Mouse (Mus musculus): ENCODE measurements around the gene Mtus2.

Mtus2 gene

DNA sequence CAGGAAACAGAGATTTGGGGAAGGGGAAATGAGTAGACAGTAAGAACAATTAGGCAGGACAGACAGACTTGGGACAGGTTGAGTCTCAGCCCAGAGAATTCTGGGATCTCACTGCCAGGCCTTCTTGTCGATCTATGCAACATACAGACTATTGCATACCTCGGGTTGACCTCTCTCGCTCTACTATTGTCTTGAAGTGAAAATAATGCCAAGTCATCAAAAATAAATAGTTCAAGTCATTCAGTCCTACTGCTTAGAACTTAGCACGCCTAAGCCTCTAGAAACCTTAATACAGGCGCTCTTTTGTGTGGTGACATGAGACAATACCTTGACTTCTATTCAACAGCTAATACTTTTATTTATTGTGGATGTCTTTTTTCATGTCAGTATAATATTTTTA lies 265.8 kb downstream of the Mtus2 start:
- no peak for DNase-seq

DNA sequence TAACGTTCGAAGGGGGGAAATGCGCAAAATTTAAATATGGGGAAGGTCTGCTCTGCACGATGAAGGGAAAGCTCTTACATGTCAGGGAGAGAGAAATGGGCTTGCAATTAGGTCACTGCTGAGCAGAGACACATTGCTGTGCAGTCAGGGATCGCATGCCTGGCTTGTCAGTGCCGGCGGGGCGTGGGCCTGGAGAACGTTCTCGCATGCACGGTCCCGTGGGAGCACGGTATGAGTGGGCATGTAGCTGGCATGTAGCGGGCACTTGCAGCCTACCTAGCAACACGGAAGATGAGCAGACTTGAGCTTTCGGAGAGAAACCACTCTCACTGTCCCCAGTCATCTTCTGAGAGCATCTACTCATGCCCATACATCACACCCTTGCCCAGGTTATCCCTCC lies 266.9 kb downstream of the Mtus2 start:
- DNase-seq, result no peak

DNA sequence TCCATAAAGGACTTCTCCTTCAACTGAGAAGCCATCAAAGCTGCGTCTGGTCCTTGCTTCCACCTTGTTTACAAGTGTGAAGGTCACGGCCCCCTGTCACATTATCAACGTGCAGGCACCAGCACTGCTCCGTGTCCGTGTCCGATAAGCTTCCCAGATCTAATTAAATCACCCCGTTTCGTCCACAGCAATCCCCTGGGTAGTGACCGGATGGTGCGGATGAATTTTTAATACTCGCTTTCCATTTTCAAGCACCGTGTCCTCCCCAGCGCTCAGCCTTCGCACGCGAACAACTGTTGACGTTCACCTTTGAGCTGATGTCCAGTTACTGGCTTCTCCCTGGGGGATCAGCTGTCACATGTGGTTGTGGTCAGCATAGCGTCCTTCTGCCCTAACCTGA lies 276.6 kb downstream of the Mtus2 start:
- no peak for DNase-seq

DNA sequence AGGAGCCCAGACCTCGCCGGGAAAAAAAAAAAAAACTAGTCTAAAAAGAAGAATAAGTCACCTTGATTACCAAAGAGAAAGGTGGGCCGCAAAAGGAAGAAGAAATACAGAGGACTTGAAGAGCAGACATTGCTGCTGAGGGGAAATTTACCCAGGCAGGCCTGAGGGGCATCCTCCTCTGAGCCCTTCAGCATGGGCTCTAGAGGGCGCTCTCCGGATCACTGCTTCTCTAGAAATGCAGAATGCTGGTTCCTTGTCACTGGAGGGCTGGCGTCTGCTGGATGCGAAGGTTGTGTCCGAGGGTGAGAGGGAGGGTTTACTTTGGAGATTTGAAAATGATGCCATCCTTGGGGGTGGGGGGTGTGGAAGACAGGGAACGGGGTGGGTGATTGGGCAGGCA lies 279.5 kb downstream of the Mtus2 start:
- peak; percentile 34 for DNase-seq

DNA sequence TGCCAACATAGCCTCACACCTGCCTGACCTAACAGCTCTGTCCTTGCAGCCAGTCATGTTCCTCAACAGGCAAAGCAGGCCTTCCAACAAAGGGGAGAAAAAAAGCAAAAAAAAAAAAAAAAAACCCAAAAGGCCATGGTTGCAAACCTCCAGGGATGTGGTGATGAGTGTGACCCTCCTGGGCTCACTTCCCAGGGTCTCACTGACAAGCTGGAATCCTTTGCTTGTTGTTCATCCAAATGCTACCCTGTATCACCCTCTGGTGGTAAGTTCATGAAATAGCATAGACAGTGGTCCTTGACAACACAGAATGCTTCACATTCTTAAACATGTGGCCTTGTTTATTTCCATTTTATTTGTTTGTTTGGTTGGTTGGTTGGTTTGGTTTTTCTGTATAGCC lies 281.9 kb downstream of the Mtus2 start:
- DNase-seq, result peak; percentile 68

DNA sequence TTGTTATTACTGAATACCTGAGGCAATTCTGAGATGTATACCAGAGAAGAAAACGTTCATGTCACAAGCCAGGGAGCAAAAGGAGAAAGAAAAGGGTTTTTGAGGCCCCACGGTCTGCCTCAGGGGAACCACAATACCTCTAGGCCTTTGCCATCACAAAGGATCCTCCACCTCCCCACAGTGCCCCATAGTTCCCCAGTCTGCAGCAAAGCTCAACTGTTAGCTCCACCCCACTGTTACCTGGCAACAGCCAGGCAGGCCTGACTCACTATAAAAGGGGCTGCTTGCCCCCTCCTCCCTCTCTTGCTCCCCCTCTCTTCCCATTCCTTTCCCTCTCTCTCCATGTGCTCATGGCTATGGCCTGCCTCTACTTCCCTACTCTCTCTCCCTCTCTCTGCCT lies 282.6 kb downstream of the Mtus2 start:
- no peak for DNase-seq

DNA sequence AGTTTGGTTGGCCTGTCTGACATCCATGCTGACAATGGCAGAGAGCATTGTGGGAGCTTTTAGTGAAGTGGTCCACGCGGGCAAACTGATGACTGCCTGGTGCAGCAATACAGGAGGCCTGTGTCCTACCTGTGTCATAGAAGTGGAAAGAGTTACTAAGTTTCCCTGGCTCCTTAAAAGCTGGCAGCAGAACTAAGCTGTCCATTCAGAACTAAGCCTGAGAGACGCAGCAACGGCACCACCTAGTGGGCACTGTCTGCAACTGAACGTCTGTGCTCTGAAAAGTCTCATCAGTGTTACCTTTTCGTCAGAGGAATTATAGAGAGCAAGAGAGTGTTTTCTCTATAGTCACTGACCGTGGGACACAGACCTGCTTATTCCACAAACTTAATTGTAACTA lies 284.8 kb downstream of the Mtus2 start:
- DNase-seq, result peak; percentile 76

DNA sequence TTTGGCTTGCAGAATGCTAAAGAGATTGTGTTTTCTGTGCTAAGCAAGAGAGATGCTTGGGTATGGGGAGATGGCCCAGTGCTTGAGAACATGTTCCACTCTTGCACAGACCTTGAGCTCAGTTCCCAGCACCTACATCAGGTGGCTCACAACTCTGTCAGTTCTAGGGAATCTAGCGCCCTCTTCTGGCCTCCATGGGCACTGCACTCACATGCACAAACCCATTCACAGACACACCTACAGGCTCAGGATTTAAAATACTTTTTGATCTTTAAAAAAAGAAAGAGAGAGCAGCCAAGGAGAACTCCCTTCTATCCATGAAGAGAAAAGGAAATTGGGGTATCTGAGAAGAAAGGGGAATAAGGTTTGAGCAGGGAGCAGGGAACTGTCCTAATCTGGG lies 287.4 kb downstream of the Mtus2 start:
- no peak for DNase-seq

DNA sequence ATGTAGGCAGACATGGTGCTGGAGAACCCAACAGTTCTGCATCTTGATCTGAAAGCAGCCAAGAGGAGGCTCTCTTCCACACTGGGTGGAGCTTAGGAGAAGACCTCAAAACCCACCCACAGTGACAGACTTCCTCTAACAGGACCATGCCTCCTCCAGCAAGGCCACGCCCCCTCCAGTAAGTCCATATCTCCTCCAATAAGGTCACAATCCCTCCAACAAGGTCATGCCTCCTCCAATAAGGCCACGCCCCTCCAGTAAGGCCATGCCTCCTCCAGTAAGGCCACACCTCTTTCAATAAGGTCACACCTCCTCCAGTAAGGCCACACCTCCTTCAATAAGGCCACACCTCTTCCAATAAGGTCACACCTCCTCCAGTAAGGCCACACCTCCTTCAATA lies 288.3 kb downstream of the Mtus2 start:
- DNase-seq, result no peak

DNA sequence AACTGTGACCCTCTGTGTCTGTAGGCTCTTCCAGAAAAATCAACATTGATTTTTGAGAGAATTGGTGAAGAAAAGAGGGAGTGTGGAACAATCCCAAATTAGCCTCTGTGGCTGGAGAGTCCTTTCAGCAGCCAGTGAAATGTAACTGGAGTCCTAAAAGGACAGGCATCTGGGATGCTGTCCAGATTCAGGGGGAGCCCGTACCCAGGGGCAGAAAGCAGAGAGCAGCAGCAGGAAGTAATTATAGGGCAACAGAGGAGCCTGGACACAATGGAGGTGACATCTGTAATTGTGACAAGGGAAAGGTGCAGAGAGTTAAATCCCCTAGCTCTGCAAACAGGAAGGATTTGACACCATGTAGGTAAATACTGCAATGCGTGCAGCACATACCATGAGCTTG lies 291.1 kb downstream of the Mtus2 start:
- no peak for DNase-seq

DNA sequence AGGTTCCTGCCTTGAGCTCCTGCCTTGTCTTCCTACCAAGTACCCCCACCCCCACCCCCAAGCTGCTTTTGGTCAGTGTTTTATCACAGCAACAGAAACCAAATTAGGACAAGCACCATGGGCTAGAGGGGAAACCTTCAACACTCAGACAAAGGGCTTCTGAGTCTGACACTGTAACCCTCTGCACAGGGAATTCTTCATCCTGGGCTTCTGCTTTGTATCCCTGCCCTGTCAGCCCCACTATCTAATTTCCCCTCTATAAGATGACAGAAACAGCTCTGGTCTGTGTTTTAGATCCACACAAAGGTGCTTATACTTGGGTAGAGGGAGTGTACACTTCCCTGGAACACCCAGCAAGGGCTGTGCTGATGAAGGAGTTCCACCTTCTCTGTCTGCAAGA lies 294.7 kb downstream of the Mtus2 start:
- DNase-seq, result no peak

DNA sequence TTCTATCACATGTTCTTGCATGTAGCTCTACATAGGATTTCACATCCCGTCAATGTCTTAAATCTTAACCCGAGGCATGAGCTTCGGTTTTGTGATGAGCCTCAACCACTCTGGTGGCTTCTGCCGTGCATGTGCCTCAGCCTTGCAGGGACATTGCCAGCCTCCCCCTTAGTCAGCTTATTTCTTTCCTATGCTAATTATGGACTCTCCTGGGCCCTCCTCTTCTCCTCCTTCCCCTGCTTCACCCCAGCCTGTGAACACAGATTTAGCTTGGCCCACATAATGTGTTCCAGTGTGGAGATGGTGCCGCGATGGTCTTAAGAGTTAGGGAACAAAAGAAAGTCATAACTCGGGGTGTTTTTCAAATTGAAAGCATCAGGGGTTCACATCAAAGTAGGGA lies 304.9 kb downstream of the Mtus2 start:
- no peak for DNase-seq

DNA sequence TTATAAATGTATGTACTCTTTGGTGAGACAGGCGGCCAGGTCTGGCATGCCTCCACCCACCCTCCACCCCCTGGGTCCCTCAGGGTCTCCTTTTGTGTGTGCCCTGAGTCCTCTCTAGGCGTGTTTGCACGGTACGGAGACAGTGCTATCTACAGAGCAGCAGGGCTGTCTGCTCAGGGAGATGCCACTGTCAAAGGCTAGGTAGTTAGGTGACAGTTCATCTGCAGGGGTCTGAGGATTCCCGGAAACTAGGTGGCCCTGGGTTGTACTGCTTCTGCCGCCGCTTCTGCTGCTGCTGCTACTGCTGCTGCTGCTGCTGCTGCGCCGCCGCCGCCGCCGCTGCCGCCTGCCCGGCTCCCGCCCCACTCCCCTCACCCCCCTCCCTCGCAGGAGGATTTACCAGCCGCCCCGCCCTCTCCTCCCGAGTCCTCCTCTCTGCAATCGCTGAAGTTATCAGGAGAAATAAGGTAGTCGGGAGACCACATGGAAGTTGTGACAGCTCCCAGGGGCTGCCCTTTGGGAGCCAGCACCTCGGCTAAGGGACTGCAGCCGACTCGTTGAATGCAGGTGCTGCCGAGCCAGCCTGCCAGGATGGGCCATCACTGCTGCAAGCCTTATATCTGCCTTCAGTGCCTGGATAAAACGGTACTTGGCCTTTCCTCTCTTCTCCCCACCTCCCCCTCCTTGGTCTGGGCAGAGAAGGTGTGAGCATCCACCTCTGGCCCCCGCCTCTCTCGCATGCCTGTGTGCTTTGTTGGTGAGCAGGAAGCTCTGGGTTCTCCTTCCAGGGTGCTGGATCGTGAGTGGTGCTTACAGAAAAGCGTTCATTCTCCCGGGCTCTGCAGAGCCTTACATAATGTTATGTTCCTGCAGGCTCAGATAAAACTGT lies 307.9 kb downstream of the Mtus2 start:
- peak; percentile 74 for DNase-seq

DNA sequence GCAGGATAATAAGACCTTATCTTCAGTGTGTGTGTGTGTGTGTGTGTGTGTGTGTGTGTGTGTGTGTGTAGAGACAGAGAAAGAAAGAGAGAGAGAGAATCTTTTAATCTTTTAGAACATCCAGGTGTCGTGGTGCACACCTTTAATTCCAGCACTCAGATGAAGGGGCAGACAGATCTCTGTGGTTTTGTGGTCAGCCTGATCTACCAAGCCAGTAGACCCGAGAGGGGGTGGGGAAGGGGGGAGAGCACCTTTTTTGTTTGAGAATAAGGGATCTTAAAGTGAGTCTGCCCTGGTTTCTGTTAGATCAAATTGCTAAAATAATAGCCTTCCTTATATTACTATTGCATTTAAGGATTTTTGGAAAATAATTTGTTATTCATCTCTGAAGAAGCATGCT lies 309.7 kb downstream of the Mtus2 start:
- no peak for DNase-seq

DNA sequence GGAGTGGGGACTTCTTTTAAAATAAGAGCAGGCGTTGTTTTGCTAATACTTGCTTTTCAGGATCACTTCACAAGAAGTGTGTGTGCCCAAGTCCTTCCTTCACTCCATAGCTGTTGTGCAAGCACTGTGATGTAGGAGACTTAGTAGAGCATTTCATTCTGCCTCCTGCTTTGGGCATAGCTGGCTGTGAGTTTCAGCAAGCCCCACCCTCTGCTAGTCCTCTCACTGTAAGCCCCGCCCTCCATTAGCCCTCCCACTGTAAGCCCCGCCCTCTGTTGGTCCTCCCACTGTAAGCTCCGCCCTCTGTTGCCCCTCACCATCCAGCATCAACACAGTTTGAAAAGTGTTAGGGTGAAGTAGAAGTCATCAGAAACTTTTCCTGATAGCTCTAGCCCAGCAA lies 310.3 kb downstream of the Mtus2 start:
- no peak for DNase-seq

DNA sequence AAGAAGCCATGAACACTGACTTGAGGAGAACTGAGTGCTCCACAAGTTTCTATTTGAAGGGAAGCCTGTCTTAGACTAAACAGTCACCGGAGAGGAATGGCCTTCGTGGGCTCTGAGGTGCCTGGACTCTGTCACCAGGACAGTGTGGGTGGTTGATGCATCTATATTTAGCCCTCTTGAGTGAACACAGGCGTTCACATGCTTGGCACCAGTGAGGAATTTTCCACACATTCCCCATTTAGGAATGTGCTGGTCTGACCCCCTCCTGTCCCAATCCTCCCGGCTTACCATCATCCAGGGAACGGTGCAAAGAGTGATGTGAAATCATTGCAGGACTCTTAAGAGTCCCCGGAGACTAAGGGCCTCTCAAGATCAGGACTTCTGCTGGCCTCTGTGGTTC lies 314.9 kb downstream of the Mtus2 start:
- no peak for DNase-seq

DNA sequence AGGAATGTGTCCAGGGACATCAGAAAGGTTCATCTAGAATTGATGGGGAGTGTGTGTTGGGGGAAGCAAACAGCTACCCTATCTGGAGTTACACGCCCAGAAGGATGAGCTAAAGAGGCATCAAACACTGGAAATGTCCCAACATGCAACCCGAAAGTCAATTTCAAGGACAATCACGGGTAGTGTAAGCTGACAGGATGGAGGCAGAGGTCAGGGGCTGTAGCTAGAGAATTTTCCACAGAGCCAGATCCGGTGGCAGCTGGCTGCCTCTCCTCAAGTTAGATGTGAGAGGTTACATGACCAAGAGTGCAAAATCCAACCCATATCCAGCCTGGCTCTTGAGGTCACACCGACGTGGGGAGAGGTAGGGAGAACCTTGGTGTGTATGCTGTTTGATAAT lies 315.7 kb downstream of the Mtus2 start:
- no peak for DNase-seq

DNA sequence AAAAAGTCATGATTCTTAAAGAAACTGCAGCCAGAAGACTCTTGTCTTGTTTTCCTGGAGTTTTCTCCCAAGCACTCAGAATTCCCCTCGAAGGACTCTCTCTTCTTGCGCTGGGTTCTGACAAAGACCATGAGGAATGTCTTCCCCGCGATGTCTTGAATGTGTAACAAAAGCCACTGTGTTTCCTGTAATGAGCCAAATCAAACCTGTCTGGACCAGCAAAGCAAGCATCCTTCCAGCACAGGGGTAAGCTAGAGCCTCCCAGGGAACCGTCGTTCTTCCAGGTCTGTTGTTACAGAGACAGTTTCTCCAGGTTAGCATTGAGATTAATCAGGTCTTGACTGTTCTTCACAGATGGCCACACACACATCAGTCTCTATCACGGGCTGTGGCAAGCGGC lies 321.1 kb downstream of the Mtus2 start:
- no peak for DNase-seq

DNA sequence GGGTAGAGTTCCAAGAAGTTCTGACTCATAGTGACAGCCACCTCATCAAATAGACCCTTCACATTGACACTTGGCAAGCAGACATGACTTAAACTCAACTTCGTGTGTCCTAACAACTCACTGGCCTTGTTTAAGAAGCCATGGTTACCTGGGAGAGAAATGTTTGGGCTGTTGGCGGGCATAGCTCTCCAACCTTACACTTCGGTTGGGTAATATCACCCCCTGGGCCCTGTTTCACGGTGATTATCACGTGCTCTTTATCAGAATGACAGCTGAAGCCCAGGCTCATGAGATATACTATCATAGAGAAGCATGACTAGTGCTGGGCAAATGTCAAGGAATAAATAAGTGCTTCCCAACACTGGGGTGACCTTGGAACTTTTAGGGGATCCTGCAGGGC lies 323.2 kb downstream of the Mtus2 start:
- DNase-seq, result no peak

DNA sequence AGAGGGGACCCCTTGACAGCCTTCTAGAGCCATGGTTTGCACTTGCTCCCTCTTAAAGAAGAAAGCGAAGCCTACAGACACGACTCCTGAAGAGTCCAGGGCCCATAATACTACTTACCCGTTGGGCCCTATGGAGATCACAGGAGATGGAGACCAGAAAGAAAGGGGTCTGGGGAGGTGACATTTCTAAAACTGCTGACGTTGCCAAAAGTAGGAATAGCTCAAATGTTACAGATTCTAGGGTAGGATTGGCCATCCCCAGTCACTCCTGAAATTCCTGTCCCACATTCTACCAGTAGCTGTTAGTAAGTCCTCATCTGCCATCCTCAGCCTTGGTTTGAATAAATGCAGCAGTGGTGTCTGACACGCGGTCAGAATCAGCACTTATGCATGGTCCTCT lies 325.0 kb downstream of the Mtus2 start:
- no peak for DNase-seq

DNA sequence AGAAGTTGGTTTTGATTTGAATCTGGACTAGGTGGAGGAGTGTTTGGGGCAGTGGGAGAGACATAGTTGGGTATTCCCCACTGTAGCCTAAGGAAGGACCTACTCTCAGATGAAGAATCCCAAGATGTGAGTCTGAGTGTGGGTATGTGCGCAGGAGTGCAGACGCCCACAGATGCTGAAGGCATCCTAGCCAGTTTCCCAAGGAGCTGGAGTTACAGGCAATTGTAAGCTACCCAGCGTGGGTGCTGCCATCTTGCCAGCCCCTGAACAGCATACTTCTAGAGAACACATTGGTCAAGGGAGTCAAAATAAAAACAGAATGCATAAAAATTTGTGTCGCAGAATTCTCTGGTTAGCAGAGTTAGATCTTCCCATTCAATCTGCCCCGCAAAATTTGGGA lies 325.5 kb downstream of the Mtus2 start:
- no peak for DNase-seq

DNA sequence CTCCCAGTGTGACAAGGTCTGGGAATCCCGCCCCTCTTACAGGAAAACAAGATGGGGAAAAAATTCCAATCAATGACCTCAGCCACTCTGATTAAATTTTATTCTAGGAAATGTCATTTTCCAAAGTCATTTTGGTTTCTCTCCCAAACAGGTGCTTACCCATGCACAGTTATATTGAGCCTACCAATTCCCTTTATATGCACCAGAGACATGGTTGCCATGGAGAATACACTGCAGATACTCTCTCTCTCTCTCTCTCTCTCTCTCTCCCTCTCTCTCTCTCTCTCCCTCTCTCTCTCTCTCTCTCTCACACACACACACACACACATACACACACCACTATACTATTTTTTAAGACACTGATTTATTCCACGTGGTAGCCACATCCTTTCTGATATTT lies 326.1 kb downstream of the Mtus2 start:
- no peak for DNase-seq

DNA sequence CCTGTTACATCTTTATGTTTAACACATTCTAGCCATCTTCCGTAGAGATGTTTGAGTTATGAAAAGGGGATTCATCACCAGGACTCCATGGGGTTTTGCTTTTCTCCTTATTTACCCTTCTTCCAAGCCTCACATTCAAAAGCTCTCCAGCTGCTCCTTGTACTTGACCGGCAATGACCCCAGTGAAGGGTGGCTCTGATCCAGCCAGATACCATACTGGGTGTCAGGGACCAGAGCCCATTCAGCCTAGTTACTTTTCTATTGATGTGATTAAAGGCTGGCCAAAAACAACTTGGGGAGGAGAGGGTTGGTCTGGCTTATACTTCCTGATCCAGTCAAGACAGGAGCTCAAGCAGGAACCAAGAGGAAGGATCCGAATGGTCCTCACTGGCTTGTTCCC lies 326.5 kb downstream of the Mtus2 start:
- no peak for DNase-seq

DNA sequence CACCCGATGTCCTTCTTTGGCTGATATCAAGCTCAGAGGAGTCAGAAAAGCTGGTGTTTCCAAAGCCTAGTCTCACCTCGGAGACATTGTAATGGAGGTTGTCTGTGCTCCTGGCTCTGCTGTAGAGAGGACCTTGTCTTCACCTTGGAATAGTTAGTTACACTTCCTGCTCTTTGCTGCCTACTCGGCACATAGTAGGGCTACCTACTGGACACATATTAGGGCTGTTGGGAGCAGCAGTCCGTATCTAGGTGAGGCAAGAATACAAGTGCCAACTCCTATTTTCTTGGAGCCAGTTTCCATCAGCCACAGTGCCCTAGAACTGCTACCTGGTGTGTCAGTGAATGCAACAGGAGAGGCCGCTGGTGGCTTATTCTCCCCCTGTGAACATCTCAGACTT lies 330.4 kb downstream of the Mtus2 start:
- no peak for DNase-seq

DNA sequence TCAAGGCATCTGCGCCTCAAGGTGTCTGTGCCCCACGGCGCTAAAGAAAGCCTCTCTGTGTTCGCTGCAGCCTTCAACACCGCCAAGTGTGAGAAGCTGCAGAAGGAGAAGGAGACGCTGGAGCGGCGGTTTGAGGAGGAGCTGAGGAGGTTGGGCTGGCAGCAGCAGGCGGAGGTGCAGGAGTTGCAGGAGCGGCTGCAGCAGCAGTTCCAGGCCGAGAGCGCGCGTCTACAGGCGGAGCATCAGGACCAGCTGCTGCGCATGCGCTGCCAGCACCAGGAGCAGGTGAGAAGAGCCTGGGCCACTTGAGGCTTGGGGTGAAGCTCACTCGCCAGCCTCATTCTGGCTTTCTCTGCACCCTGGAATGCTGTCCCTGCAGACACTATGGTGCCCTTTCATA lies 331.7 kb downstream of the Mtus2 start:
- no peak for DNase-seq

All from embryo, embryonic 11 days (tissue).